Mouse (Mus musculus): ENCODE results near the gene Actn1. TPM values are rescaled to one million over a fixed set of nuclear protein-coding genes. Genes with fewer than 3 reads are reported as not detected.

Gene Actn1
- polyA plus RNA-seq, 2 experiments, result 35.8 to 95.9 TPM

DNA sequence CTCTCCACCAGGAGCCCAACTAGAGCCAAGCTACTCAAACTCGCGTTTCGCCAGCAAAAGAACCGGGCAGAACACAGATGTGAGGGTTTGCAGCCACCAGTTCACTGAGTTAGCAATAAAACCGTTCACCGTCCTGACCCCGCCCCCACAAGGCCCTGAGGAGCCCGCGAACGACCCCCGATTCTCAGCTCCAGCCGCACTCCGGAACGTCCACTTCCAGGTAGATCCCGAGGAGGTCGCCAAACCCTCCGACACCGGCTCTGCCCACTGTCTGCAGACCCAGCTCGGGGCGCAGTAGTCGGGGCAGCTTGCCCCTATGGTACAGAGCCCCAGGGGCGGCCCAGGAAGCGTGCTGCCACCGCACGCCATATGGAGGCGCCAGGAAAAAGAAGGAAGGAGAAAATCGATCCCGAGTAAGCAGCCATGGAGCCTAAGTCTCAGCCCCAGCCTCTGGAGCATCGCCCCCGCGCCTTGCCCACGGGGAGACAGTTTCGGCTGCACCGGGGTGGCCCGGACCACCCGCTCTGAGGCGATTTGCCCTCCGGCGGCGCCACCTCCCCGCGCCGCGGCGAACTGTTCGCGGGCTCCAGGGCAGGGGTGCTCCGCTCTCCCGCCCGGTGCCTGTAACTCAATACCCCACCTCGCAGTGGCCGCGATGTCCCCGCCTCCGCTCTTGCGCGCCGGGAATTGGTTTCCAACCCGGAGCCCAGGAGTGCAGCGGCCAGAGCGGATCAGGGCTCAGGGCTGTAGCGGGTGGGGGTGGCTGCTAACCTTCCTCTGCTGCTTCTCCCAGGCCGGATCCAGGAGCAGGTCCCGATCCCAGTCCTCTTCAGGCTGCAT lies 735 bp downstream of the Actn1 start:
- Histone ChIP-seq H3K4me1 (ENCODE audit: control insufficient read depth, insufficient read depth, low read length) (peaks cover 18% of the 10 kb centered on the region), H3K4me3 (replicated peaks; ENCODE audit: low read length) (peak overlapping the region; percentile 84), H3K27me3 (ENCODE audit: control insufficient read depth, insufficient read depth, low read length) (no peaks in the 10 kb centered on the region), H3K36me3 (ENCODE audit: control insufficient read depth, insufficient read depth, low read length) (0 out of 2 replicates have a peak, but pooled peaks cover 2% of the 10 kb centered on the region), H3K27ac (replicated peaks; ENCODE audit: low read depth, low read length) (peak overlapping the region; percentile 95), H3K9me3 (ENCODE audit: control insufficient read depth, low read length) (no peaks in the 10 kb centered on the region), H3K9ac (ENCODE audit: low read depth, low read length, severe bottlenecking) (peak overlapping the region; percentile 85), H3K4me2 (replicated peaks; ENCODE audit: low read depth, low read length, severe bottlenecking) (peak overlapping the region; percentile 88)
- WGBS, result 2% methylated on average over 52 of the region's 64 CpGs
- ATAC-seq (ENCODE audit: low FRiP score, low read depth), result peak; percentile 74
- no peak for TF ChIP-seq POLR2A (IDR thresholded peaks at IDR 0.05; ENCODE audit: borderline replicate concordance, extremely low read depth, insufficient read depth, insufficient read length)
- peak; percentile 81 for DNase-seq (ENCODE audit: low spot score)

DNA sequence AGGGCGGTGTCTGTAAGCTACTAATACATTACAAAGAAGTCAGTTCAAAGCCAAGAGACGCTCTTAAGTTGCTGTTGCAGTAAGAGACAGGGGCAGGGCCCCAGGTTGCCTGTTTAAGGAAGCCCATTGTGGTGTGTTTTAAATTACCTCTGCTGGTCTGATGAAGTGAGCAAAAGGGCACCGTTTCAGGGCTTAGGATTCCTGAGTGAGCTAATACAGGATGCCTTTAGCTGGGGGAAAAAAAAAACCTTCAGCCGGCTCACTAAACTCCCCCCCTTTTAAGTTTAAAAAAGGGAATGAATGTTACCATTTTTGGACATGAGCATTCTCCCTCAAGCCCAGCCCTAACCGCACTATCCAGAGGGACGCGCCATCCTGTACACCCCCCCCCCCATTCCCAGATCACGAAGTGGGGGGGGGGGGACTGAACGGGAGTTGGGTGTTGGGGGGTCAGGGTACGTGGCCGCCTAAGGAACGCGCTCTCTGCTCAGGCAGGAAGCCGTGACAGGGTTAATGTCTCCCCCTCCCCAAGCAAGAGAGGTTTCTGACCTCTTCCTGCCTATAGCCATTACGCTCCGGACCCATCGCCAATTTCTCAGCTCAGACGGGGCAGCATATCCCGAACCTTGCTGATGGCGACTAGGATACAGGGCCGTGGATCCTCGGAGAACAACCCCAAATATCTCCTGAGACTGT lies 1.5 kb downstream of the Actn1 start:
- Histone ChIP-seq H3K9ac (ENCODE audit: low read depth, low read length, severe bottlenecking) (peak overlapping the region; percentile 85), H3K9me3 (ENCODE audit: control insufficient read depth, low read length) (no peaks in the 10 kb centered on the region), H3K27ac (replicated peaks; ENCODE audit: low read depth, low read length) (peak overlapping the region; percentile 95), H3K4me3 (replicated peaks; ENCODE audit: low read length) (peak overlapping the region; percentile 84), H3K4me2 (replicated peaks; ENCODE audit: low read depth, low read length, severe bottlenecking) (peak overlapping the region; percentile 88), H3K36me3 (ENCODE audit: control insufficient read depth, insufficient read depth, low read length) (0 out of 2 replicates have a peak, but pooled peaks cover 2% of the 10 kb centered on the region), H3K27me3 (ENCODE audit: control insufficient read depth, insufficient read depth, low read length) (no peaks in the 10 kb centered on the region), H3K4me1 (ENCODE audit: control insufficient read depth, insufficient read depth, low read length) (peaks cover 21% of the 10 kb centered on the region)
- 0% methylated on average over 22 of the region's 22 CpGs for WGBS
- no peak for TF ChIP-seq POLR2A (IDR thresholded peaks at IDR 0.05; ENCODE audit: borderline replicate concordance, extremely low read depth, insufficient read depth, insufficient read length)
- peak; percentile 52 for DNase-seq (ENCODE audit: low spot score)
- no peak for ATAC-seq (ENCODE audit: low FRiP score, low read depth)

DNA sequence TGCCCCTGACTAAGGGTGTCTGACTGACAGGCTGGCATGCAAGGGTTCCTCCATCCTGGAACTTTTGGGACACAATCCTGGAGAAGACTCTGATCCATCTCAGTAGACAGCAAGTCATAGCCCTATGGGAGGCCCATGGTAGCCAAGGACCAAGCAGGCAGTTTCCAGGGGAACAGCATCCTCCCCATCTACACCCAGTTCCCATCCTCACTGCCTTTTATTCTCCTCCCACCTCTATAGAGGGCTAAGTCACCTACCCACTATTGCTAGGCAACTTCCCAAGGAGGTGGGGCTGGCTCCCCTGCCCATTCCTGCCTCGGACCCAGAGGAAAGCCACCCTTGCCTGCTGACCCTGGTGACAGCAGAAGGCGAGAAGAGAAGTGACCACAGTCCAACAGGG lies 8.2 kb downstream of the Actn1 start:
- Histone ChIP-seq H3K4me1 (ENCODE audit: control insufficient read depth, insufficient read depth, low read length) (peaks cover 56% of the 10 kb centered on the region), H3K27me3 (ENCODE audit: control insufficient read depth, insufficient read depth, low read length) (no peaks in the 10 kb centered on the region), H3K27ac (replicated peaks; ENCODE audit: low read depth, low read length) (no peak overlapping the region), H3K4me2 (replicated peaks; ENCODE audit: low read depth, low read length, severe bottlenecking) (no peak overlapping the region), H3K36me3 (ENCODE audit: control insufficient read depth, insufficient read depth, low read length) (0 out of 2 replicates have a peak, but pooled peaks cover 2% of the 10 kb centered on the region), H3K4me3 (replicated peaks; ENCODE audit: low read length) (no peak overlapping the region), H3K9me3 (ENCODE audit: control insufficient read depth, low read length) (no peaks in the 10 kb centered on the region), H3K9ac (ENCODE audit: low read depth, low read length, severe bottlenecking) (no peak overlapping the region)
- DNase-seq (ENCODE audit: low spot score), result no peak
- ATAC-seq (ENCODE audit: low FRiP score, low read depth), result no peak
- no peak for TF ChIP-seq POLR2A (IDR thresholded peaks at IDR 0.05; ENCODE audit: borderline replicate concordance, extremely low read depth, insufficient read depth, insufficient read length)
- WGBS, result 62% methylated on average over 2 of the region's 2 CpGs

DNA sequence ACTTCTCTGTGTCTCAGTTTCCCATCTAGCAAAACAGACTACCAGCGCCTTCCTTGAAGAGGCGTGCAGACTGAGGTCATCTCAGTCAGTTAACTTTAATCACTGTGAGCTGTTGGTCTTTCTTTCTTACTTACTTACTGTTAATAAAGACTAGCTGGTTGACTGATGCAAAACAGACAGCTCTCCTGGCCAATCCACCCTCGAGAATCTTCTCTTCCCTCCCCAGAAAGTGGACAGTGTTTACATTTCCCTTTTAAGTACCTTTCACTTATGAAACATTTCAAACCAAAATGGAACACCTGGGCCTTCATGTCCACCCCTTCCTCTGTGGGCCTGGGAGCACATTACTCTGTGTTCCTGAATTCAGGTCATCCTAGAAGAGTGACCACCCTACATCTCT lies 8.6 kb downstream of the Actn1 start:
- Histone ChIP-seq H3K36me3 (ENCODE audit: control insufficient read depth, insufficient read depth, low read length) (0 out of 2 replicates have a peak, but pooled peaks cover 2% of the 10 kb centered on the region), H3K4me1 (ENCODE audit: control insufficient read depth, insufficient read depth, low read length) (peaks cover 57% of the 10 kb centered on the region), H3K9me3 (ENCODE audit: control insufficient read depth, low read length) (no peaks in the 10 kb centered on the region), H3K27ac (replicated peaks; ENCODE audit: low read depth, low read length) (no peak overlapping the region), H3K4me3 (replicated peaks; ENCODE audit: low read length) (no peak overlapping the region), H3K4me2 (replicated peaks; ENCODE audit: low read depth, low read length, severe bottlenecking) (no peak overlapping the region), H3K9ac (ENCODE audit: low read depth, low read length, severe bottlenecking) (no peak overlapping the region), H3K27me3 (ENCODE audit: control insufficient read depth, insufficient read depth, low read length) (no peaks in the 10 kb centered on the region)
- no peak for TF ChIP-seq POLR2A (IDR thresholded peaks at IDR 0.05; ENCODE audit: borderline replicate concordance, extremely low read depth, insufficient read depth, insufficient read length)
- DNase-seq (ENCODE audit: low spot score) (no peak), ATAC-seq (ENCODE audit: low FRiP score, low read depth) (no peak; the same call in 1 of the 2 replicates)
- WGBS, result 34% methylated on average over 3 of the region's 3 CpGs

DNA sequence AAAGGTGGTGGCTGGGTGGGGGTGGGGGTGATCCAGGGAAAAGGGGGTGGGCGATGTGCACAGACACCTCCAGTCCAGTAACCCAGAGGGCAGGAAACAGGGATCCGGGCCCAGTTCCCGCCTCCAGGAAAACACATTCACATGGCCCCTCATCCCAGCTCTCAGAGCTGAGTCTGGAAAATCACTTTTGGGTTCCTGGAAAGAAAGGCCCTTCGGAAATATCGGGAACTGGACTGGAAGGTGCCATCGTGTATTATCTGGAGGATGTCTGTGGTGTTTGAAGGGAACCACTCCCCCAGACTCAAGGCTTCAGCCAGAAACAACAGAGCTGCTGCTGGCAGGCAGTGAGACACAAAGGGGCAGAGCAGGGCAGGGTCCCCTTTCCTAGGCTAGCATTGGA lies 10.6 kb downstream of the Actn1 start:
- TF ChIP-seq POLR2A (IDR thresholded peaks at IDR 0.05; ENCODE audit: borderline replicate concordance, extremely low read depth, insufficient read depth, insufficient read length), result no peak
- Histone ChIP-seq H3K9ac (ENCODE audit: low read depth, low read length, severe bottlenecking) (no peak overlapping the region), H3K27me3 (ENCODE audit: control insufficient read depth, insufficient read depth, low read length) (no peaks in the 10 kb centered on the region), H3K4me3 (replicated peaks; ENCODE audit: low read length) (no peak overlapping the region), H3K9me3 (ENCODE audit: control insufficient read depth, low read length) (no peaks in the 10 kb centered on the region), H3K27ac (replicated peaks; ENCODE audit: low read depth, low read length) (no peak overlapping the region), H3K4me1 (ENCODE audit: control insufficient read depth, insufficient read depth, low read length) (peaks cover 63% of the 10 kb centered on the region), H3K36me3 (ENCODE audit: control insufficient read depth, insufficient read depth, low read length) (no peaks in the 10 kb centered on the region), H3K4me2 (replicated peaks; ENCODE audit: low read depth, low read length, severe bottlenecking) (no peak overlapping the region)
- no peak for DNase-seq (ENCODE audit: low spot score)
- no peak for ATAC-seq (ENCODE audit: low FRiP score, low read depth)
- WGBS, result 47% methylated on average over 6 of the region's 6 CpGs

Measured in limb, embryonic 14.5 days (tissue).